Mouse (Mus musculus): ENCODE results near the gene Nemp2. TPM values are rescaled to one million over a fixed set of nuclear protein-coding genes. Genes with fewer than 3 reads are reported as not detected.

Nemp2 gene
- polyA plus RNA-seq, 1 experiment from 2014 or later = 7.7 TPM

- Histone ChIP-seq H3K4me3 (replicated peaks) (peak overlapping the region; percentile 64), H3K9ac (replicated peaks) (peak overlapping the region; percentile 70; the same call in 1 of the 2 replicates), H3K27me3 (no peaks in the 10 kb centered on the region), H3K4me2 (replicated peaks) (peak overlapping the region; percentile 53), H3K9me3 (no peaks in the 10 kb centered on the region), H3K27ac (no peak overlapping the region), H3K36me3 (no peaks in the 10 kb centered on the region), H3K4me1 (replicated peaks) (peaks cover 12% of the 10 kb centered on the region)
- no peak; the same call in 1 of the 2 replicates for ATAC-seq
- WGBS = 84% methylated on average over 2 of the region's 2 CpGs
Observed at GRCm38 (mm10) chr1:52631570-52631969, 1.1 kb downstream of the Nemp2 start.

DNA sequence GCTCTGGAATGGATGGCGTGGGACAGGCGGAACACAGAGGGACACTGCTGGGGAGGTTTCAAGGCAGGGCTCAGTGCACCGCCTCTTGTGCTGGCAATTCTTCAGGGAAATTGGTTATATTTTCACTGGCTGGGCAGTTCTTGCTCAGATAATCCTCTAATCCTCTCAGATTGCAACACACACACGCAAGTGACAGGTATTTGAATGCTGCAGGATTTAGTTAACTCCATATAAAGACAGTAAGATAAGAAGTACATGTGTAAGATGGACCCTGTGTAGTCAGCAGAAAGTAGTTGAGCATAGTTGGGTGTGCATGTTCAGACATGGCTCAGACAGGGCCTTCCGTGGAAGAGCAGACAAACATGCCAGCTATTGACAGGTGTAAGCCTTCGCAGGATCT is 3.7 kb downstream of the Nemp2 start:
- Histone ChIP-seq H3K9ac (replicated peaks) (no peak overlapping the region), H3K4me2 (replicated peaks) (no peak overlapping the region), H3K9me3 (no peaks in the 10 kb centered on the region), H3K4me1 (replicated peaks) (peaks cover 12% of the 10 kb centered on the region), H3K27me3 (no peaks in the 10 kb centered on the region), H3K36me3 (peaks cover 17% of the 10 kb centered on the region), H3K27ac (no peak overlapping the region), H3K4me3 (replicated peaks) (no peak overlapping the region)
- ATAC-seq = no peak
- WGBS = 85% methylated on average over 6 of the region's 6 CpGs

DNA sequence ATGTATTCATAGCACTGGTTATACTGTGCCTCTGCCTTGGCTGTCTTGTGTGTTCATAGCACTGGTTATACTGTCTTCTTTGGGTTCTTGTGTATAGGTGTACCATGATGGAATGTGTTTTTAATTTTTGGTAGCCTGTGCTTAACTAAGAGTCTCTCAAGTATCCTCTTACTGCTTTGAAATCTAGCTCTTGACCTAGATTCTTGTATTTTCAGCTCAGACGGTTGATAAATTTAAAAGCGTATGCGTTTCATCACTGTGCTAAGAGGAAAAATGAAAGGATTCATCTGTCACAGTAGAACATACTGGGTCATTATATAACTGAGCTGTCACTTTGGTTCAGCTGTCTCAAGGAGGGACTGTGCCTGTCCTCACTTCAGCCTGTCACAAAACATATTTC is 5.4 kb downstream of the Nemp2 start:
- 95% methylated on average over 3 of the region's 3 CpGs for WGBS
- Histone ChIP-seq H3K36me3 (peaks cover 30% of the 10 kb centered on the region), H3K27me3 (no peaks in the 10 kb centered on the region), H3K4me3 (replicated peaks) (no peak overlapping the region), H3K9me3 (no peaks in the 10 kb centered on the region), H3K4me2 (replicated peaks) (no peak overlapping the region), H3K9ac (replicated peaks) (no peak overlapping the region), H3K4me1 (replicated peaks) (peaks cover 12% of the 10 kb centered on the region), H3K27ac (no peak overlapping the region)
- no peak for ATAC-seq

GRCm38 (mm10) chr1:52638101-52638500 is 7.6 kb downstream of the Nemp2 start:
- H3K27ac ChIP-seq = no peak overlapping the region
- no peaks in the 10 kb centered on the region for H3K27me3 ChIP-seq
- H3K9me3 ChIP-seq = no peaks in the 10 kb centered on the region
- 87% methylated on average over 2 of the region's 2 CpGs for WGBS
- peaks cover 30% of the 10 kb centered on the region for H3K36me3 ChIP-seq
- no peak overlapping the region for H3K4me2 ChIP-seq (replicated peaks)
- H3K9ac ChIP-seq (replicated peaks) = no peak overlapping the region
- no peak for ATAC-seq
- no peak overlapping the region for H3K4me3 ChIP-seq (replicated peaks)
- no peaks in the 10 kb centered on the region for H3K4me1 ChIP-seq (replicated peaks)

- Histone ChIP-seq H3K4me3 (replicated peaks) (no peak overlapping the region), H3K9me3 (no peaks in the 10 kb centered on the region), H3K9ac (replicated peaks) (no peak overlapping the region), H3K4me1 (replicated peaks) (no peaks in the 10 kb centered on the region), H3K27me3 (no peaks in the 10 kb centered on the region), H3K36me3 (peaks cover 30% of the 10 kb centered on the region), H3K4me2 (replicated peaks) (no peak overlapping the region), H3K27ac (no peak overlapping the region)
- WGBS = 92% methylated on average over 7 of the region's 7 CpGs
- no peak for ATAC-seq
Observed at GRCm38 (mm10) chr1:52639090-52639489, 8.6 kb downstream of the Nemp2 start.

DNA sequence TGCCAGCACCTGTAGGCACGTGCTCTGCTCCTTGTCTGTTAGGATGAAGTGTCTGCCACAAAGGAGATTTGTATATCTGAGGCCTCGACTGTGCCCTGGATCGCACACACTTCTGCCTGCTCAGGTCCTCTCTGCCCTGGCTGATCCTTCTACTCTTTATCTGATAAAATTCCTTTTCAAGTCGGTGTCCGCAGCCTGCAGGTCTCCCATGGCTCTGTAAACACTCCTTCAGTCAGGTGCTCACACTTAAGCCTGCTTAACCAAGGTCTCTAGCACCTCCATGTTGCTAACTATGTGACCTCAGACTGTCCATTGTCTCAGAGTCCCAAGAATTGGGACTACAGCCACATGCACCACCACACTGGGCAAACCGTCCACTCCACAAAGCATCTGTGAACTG is 9.8 kb downstream of the Nemp2 start:
- Histone ChIP-seq H3K4me1 (replicated peaks) (no peaks in the 10 kb centered on the region), H3K9me3 (no peaks in the 10 kb centered on the region), H3K27me3 (no peaks in the 10 kb centered on the region), H3K4me2 (replicated peaks) (no peak overlapping the region), H3K27ac (no peak overlapping the region), H3K9ac (replicated peaks) (no peak overlapping the region), H3K4me3 (replicated peaks) (no peak overlapping the region), H3K36me3 (peaks cover 30% of the 10 kb centered on the region)
- ATAC-seq = no peak
- WGBS = 91% methylated on average over 6 of the region's 6 CpGs

DNA sequence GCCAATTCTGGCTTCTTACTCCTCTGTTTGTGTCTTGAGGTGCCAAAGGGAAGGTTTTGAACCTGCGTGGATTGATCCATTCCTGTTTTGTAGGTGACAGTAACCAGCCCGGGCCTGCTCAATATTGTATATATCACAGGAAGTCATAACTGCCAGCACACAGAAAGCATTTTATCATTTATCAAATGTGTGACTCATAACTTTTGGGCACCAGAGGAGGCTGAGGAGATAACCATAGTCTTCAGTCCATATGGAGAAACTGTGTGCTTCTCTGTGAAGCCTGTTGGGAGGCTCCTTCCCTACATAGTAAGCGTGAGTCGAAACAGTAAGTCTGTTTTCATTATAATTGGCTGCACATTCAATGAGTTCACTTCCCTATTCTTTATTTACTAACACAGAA is 10.2 kb downstream of the Nemp2 start:
- ATAC-seq = no peak
- 98% methylated on average over 4 of the region's 4 CpGs for WGBS
- Histone ChIP-seq H3K4me1 (replicated peaks) (no peaks in the 10 kb centered on the region), H3K27me3 (no peaks in the 10 kb centered on the region), H3K9me3 (no peaks in the 10 kb centered on the region), H3K36me3 (peaks cover 33% of the 10 kb centered on the region), H3K4me2 (replicated peaks) (no peak overlapping the region), H3K9ac (replicated peaks) (no peak overlapping the region), H3K4me3 (replicated peaks) (no peak overlapping the region), H3K27ac (no peak overlapping the region)

GRCm38 (mm10) chr1:52648153-52649027 is 17.9 kb downstream of the Nemp2 start:
- WGBS = 86% methylated on average over 11 of the region's 11 CpGs
- Histone ChIP-seq H3K4me3 (replicated peaks) (no peak overlapping the region), H3K4me1 (replicated peaks) (no peaks in the 10 kb centered on the region), H3K4me2 (replicated peaks) (no peak overlapping the region), H3K36me3 (peaks cover 33% of the 10 kb centered on the region), H3K27me3 (no peaks in the 10 kb centered on the region), H3K9me3 (no peaks in the 10 kb centered on the region), H3K27ac (no peak overlapping the region), H3K9ac (replicated peaks) (no peak overlapping the region)
- peak; percentile 88 for ATAC-seq

GRCm38 (mm10) chr1:52650066-52650465 is 19.6 kb downstream of the Nemp2 start:
- H3K4me3 ChIP-seq (replicated peaks) = no peak overlapping the region
- no peaks in the 10 kb centered on the region for H3K9me3 ChIP-seq
- WGBS = 93% methylated on average over 5 of the region's 5 CpGs

DNA sequence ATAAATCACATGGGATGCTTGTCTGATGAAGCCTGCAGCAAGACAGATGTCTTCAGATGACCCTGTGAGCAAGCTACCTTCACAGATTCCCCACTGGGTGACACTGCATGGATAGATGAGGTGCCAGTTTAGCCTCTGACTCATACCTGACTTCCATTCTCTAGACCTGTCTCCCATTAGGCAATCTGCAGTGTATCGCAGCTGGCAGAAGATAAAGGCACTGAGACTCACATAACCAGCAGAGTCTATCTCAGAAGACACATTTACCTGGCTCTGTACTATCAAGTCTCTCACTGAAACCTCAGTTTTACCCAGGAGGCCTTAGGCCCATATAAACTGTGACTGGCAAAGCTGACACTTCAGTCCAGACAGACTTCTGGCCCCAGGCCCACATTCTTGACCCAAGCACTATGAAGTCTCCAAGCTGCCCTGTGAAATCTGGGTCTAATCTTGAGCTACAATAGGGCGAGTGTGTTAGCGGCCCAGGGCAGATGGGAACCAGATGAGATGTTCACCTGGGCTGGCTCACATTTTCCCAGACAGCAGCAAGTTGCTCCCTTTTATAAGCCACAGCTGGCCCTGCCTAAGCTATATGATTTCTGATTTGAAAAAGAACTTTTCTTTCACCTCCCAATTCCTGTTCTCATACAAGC is 22.2 kb downstream of the Nemp2 start:
- no peak overlapping the region for H3K9ac ChIP-seq (replicated peaks)
- H3K27ac ChIP-seq = no peak overlapping the region
- peaks cover 19% of the 10 kb centered on the region for H3K36me3 ChIP-seq
- H3K4me1 ChIP-seq (replicated peaks) = no peaks in the 10 kb centered on the region
- no peaks in the 10 kb centered on the region for H3K9me3 ChIP-seq
- H3K4me3 ChIP-seq (replicated peaks) = no peak overlapping the region
- no peaks in the 10 kb centered on the region for H3K27me3 ChIP-seq
- WGBS = 88% methylated on average over 3 of the region's 3 CpGs
- no peak for ATAC-seq
- H3K4me2 ChIP-seq (replicated peaks) = no peak overlapping the region

More at GRCm38 (mm10) chr1:52650066-52650465, 19.6 kb downstream of the Nemp2 start:
- no peak for ATAC-seq
- Histone ChIP-seq H3K36me3 (peaks cover 33% of the 10 kb centered on the region), H3K4me2 (replicated peaks) (no peak overlapping the region), H3K4me1 (replicated peaks) (no peaks in the 10 kb centered on the region), H3K9ac (replicated peaks) (no peak overlapping the region), H3K27ac (no peak overlapping the region), H3K27me3 (no peaks in the 10 kb centered on the region)

DNA sequence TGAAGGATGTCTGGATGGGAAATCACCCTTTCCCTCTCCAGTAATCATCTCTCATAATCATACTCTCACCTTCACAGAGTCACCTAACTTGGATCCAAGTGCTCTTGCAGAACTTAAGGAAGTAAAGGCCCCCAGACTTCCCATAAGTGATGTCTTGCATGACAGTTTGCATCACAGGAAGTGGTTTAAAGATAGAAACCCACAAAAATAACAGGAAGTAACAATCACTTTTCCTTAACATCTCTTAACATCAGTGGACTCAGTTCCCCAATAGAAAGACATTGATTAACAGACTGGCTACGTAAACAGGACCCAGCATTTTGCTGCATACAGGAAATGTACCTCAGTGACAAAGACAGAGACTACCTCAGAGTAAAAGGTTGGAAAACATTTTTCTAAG is 22.9 kb downstream of the Nemp2 start:
- Histone ChIP-seq H3K4me1 (replicated peaks) (no peaks in the 10 kb centered on the region), H3K27ac (no peak overlapping the region), H3K9me3 (no peaks in the 10 kb centered on the region), H3K9ac (replicated peaks) (no peak overlapping the region), H3K4me2 (replicated peaks) (no peak overlapping the region), H3K4me3 (replicated peaks) (no peak overlapping the region), H3K36me3 (peaks cover 25% of the 10 kb centered on the region), H3K27me3 (no peaks in the 10 kb centered on the region)
- no peak for ATAC-seq
- WGBS = 97% methylated on average over 1 of the region's 1 CpGs

GRCm38 (mm10) chr1:52655153-52655552 is 24.6 kb downstream of the Nemp2 start:
- no peaks in the 10 kb centered on the region for H3K4me1 ChIP-seq (replicated peaks)
- H3K9ac ChIP-seq (replicated peaks) = no peak overlapping the region
- H3K27ac ChIP-seq = no peak overlapping the region
- H3K4me2 ChIP-seq (replicated peaks) = no peak overlapping the region
- H3K27me3 ChIP-seq = no peaks in the 10 kb centered on the region
- peaks cover 19% of the 10 kb centered on the region for H3K36me3 ChIP-seq
- WGBS = 92% methylated on average over 4 of the region's 4 CpGs
- ATAC-seq = no peak
- no peak overlapping the region for H3K4me3 ChIP-seq (replicated peaks)
- H3K9me3 ChIP-seq = no peaks in the 10 kb centered on the region
